Mouse (Mus musculus) embryonic stem cell, embryonic (primary cell): ENCODE data around the gene Tex16.

Source experiments
- CTCF ChIA-PET, 4 experiments: fragments of 300-600 bp in 2 of 4; fragments of 350-600 bp in 2 of 4; sonication (Branson Sonifier 250); formaldehyde crosslinking; loops; one replicate each; lab custom pipeline; 2022; ENCODE audit warnings: inconsistent platforms in 2 of 4; lab: Charles Lee
- POLR2A ChIA-PET, 4 experiments: fragments of 300-600 bp in 2 of 4; fragments of 350-600 bp in 2 of 4; sonication (Branson Sonifier 250); formaldehyde crosslinking; loops; one replicate each; lab custom pipeline; 2022; ENCODE audit warnings: antibody characterized with exemption in 4 of 4, inconsistent platforms in 1 of 4; lab: Charles Lee

Tex16 gene

GRCm38 (mm10) chrX:112010707-112011106 lies at the start of gene Tex16:
Tex16 (plus strand) TSS chrX:112011007.
- ChIA-PET POLR2A (no interaction called here), CTCF (no interaction called here)

DNA sequence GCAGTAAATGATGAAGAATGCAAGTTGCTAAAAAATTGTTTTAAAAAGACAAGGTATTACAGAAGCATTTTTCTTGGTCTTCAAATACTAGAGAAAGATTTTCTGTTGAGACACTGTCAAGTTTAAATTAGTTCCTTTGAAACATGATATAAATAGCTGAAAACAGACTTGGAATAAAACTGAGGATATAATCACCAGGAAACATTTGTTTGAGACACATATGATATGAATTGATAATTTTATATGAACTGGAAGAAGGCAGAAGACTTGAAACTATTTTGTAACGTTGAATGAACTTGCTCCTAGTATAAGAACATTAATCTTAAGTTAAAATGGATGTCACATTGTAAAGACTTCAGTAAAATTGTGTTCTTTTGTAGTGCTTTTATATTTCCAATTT lies 11.1 kb upstream of the Tex16 start:
- ChIA-PET CTCF (no interaction called here), POLR2A (no interaction called here)
